ENCODE assay signal across 8 mouse cellular contexts in the genomic region with DNA sequence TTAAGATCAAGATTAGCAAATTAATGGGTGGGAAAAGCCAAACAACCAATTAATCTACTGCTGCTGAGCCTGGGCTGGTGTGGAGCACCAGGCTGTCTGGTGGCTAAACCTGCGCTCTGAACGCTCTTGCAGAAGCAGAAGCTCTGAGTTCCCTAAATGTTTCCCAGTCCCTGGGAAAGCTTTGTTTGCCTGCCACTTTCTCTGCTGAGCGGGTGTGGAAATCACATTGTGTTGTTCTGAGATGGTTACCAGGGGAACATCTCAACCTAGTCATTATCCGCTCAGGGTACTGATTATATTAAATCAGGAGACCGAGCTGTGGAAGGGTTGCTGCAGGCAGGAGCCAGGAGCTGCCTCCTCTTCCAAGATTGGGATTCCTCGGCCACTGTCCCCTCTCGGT.
DNase-seq lines count a peak whose midpoint lies in the region; ATAC-seq and TF ChIP-seq lines count a peak whose summit lies in the region.

No protein-coding gene starts in this region.

- no peaks in the 10 kb centered on the region for H3K27me3 ChIP-seq in hindbrain, embryonic 15.5 days
- H3K27me3 ChIP-seq in midbrain, embryonic 14.5 days (ENCODE audit: control insufficient read depth, insufficient read depth, low read length), result no peaks in the 10 kb centered on the region

- 0 out of 2 replicates have a peak overlapping the region, but pooled peaks have one; percentile 19 for H3K27ac ChIP-seq in cortical plate, adult 2 months (ENCODE audit: insufficient read depth, low read length)
- 0 out of 2 replicates have a peak overlapping the region, but pooled peaks have one; percentile 15 for H3K27ac ChIP-seq in hindbrain, embryonic 15.5 days (replicated peaks)
- no peak overlapping the region for H3K27ac ChIP-seq in midbrain, embryonic 14.5 days (replicated peaks; ENCODE audit: low read depth, low read length)

- no peak overlapping the region for H3K4me2 ChIP-seq in hindbrain, embryonic 15.5 days
- H3K4me2 ChIP-seq in midbrain, embryonic 14.5 days (ENCODE audit: low read length), result 0 out of 2 replicates have a peak overlapping the region, but pooled peaks have one; percentile 3

- DNase-seq in heart, adult 18-20 months, result peak; percentile 42 to 48
- DNase-seq in heart, adult 8-10 months (ENCODE audit: low spot score), result no peak
- DNase-seq in midbrain, embryonic 14.5 days, result peak; percentile 49
- no peak for DNase-seq in cerebellum, adult 11-12 months
- DNase-seq in gastrocnemius, adult 8-10 months (ENCODE audit: low spot score in 2 of 2), result no peak
- no peak for DNase-seq in lung, postnatal 14 days

- 0 out of 2 replicates have a peak, but pooled peaks have one; percentile 23 for TF ChIP-seq POLR2A in cortical plate, adult 2 months (IDR thresholded peaks at IDR 0.05; ENCODE audit: extremely low read depth, insufficient read depth, low read length)

- no peak overlapping the region for H3K4me3 ChIP-seq in cortical plate, adult 2 months (ENCODE audit: insufficient read depth, low read length)
- H3K4me3 ChIP-seq in hindbrain, embryonic 15.5 days, result no peak overlapping the region
- no peak overlapping the region for H3K4me3 ChIP-seq in midbrain, embryonic 14.5 days (replicated peaks; ENCODE audit: low read depth, low read length)

- H3K9ac ChIP-seq in hindbrain, embryonic 15.5 days, result no peak overlapping the region
- H3K9ac ChIP-seq in midbrain, embryonic 14.5 days (replicated peaks; ENCODE audit: low read length), result no peak overlapping the region

- H3K4me1 ChIP-seq in cortical plate, adult 2 months (ENCODE audit: control insufficient read depth, insufficient read depth, low read length), result no peaks in the 10 kb centered on the region
- H3K4me1 ChIP-seq in hindbrain, embryonic 15.5 days (replicated peaks), result peaks cover 5% of the 10 kb centered on the region; the same call in 1 of the 2 replicates
- H3K4me1 ChIP-seq in midbrain, embryonic 14.5 days (ENCODE audit: control insufficient read depth, insufficient read depth, low read length), result no peaks in the 10 kb centered on the region

- WGBS in hindbrain, embryonic 15.5 days, result 18% methylated on average over 7 of the region's 7 CpGs
- WGBS in midbrain, embryonic 14.5 days, result 6% methylated on average over 7 of the region's 7 CpGs

- H3K9me3 ChIP-seq in hindbrain, embryonic 15.5 days, result no peaks in the 10 kb centered on the region
- no peaks in the 10 kb centered on the region for H3K9me3 ChIP-seq in midbrain, embryonic 14.5 days (ENCODE audit: control insufficient read depth, low read length)

- H3K36me3 ChIP-seq in hindbrain, embryonic 15.5 days, result no peaks in the 10 kb centered on the region
- no peaks in the 10 kb centered on the region for H3K36me3 ChIP-seq in midbrain, embryonic 14.5 days (ENCODE audit: control insufficient read depth, insufficient read depth, low read length)

- no peak for TF ChIP-seq CTCF in cortical plate, adult 2 months (IDR thresholded peaks at IDR 0.05; ENCODE audit: extremely low read depth, insufficient read depth, low read length)

- ATAC-seq in hindbrain, embryonic 15.5 days (ENCODE audit: low FRiP score, low read depth), result 0 out of 2 replicates have a peak, but pooled peaks have one; percentile 38
- ATAC-seq in midbrain, embryonic 14.5 days (ENCODE audit: low FRiP score, low TSS enrichment), result no peak

Comparison
In these comparisons a context has a peak if more than half of its experiments do, and no peak if none do; other contexts are left out.
1. DNase-seq: peak in heart, adult 18-20 months (2 of 2) and midbrain, embryonic 14.5 days (single experiment); none in heart, adult 8-10 months (single experiment), cerebellum, adult 11-12 months (single experiment), gastrocnemius, adult 8-10 months (0 of 2) and lung, postnatal 14 days (single experiment).